Mouse (Mus musculus): ENCODE measurements around the gene Klk5. TPM values are rescaled to one million over a fixed set of nuclear protein-coding genes. Genes with fewer than 3 reads are reported as not detected.

The Klk5 gene
- polyA plus RNA-seq, 2 experiments = not detected

- Histone ChIP-seq H3K9me3 (ENCODE audit: control insufficient read depth, low read length) (no peaks in the 10 kb centered on the region), H3K27ac (no peak overlapping the region), H3K9ac (replicated peaks) (no peak overlapping the region), H3K36me3 (replicated peaks; ENCODE audit: control insufficient read depth, insufficient read depth, low read depth) (no peaks in the 10 kb centered on the region), H3K27me3 (ENCODE audit: control insufficient read depth, insufficient read depth, low read length) (no peaks in the 10 kb centered on the region), H3K4me2 (ENCODE audit: low read depth) (no peak overlapping the region), H3K4me3 (ENCODE audit: insufficient read depth in 1 of 2, low read depth in 2 of 2, low read length in 2 of 2) (no peak overlapping the region), H3K4me1 (replicated peaks; ENCODE audit: control insufficient read depth in 2 of 2, insufficient read depth in 2 of 2, low read length in 1 of 2) (no peaks in the 10 kb centered on the region)
- ATAC-seq (ENCODE audit: insufficient read depth) = no peak
- TF ChIP-seq CTCF (IDR thresholded peaks at IDR 0.05; ENCODE audit: low read depth) (no peak), EP300 (IDR thresholded peaks at IDR 0.05; ENCODE audit: low read depth) (no peak)
- 61% methylated on average over 5 of the region's 5 CpGs for WGBS (ENCODE audit: insufficient replicate concordance)
- DNase-seq (ENCODE audit: low read depth in 3 of 3, low spot score in 3 of 3) = no peak
Measured at GRCm38 (mm10) chr7:43826056-43826455, 15.7 kb upstream of the Klk5 start.

- TF ChIP-seq CTCF (IDR thresholded peaks at IDR 0.05; ENCODE audit: low read depth) = no peak
- no peak for TF ChIP-seq EP300 (IDR thresholded peaks at IDR 0.05; ENCODE audit: low read depth)
- Histone ChIP-seq H3K27me3 (ENCODE audit: control insufficient read depth, insufficient read depth, low read length) (no peaks in the 10 kb centered on the region), H3K4me3 (ENCODE audit: insufficient read depth in 1 of 2, low read depth in 2 of 2, low read length in 2 of 2) (no peak overlapping the region), H3K9me3 (ENCODE audit: control insufficient read depth, low read length) (no peaks in the 10 kb centered on the region), H3K4me1 (replicated peaks; ENCODE audit: control insufficient read depth in 2 of 2, insufficient read depth in 2 of 2, low read length in 1 of 2) (no peaks in the 10 kb centered on the region), H3K4me2 (ENCODE audit: low read depth) (no peak overlapping the region), H3K27ac (no peak overlapping the region), H3K9ac (replicated peaks) (no peak overlapping the region), H3K36me3 (replicated peaks; ENCODE audit: control insufficient read depth, insufficient read depth, low read depth) (no peaks in the 10 kb centered on the region)
- ATAC-seq (ENCODE audit: insufficient read depth) (no peak), DNase-seq (ENCODE audit: low read depth in 3 of 3, low spot score in 3 of 3) (no peak)
- WGBS (ENCODE audit: insufficient replicate concordance) = 59% methylated on average over 4 of the region's 4 CpGs
Measured at GRCm38 (mm10) chr7:43827706-43828105, 14.1 kb upstream of the Klk5 start.

GRCm38 (mm10) chr7:43829006-43829405 is 12.8 kb upstream of the Klk5 start:
- H3K4me2 ChIP-seq (ENCODE audit: low read depth) = no peak overlapping the region
- 69% methylated on average over 8 of the region's 8 CpGs for WGBS (ENCODE audit: insufficient replicate concordance)
- ATAC-seq (ENCODE audit: insufficient read depth) (no peak), DNase-seq (ENCODE audit: low read depth in 3 of 3, low spot score in 3 of 3) (no peak)
- H3K9me3 ChIP-seq (ENCODE audit: control insufficient read depth, low read length) = no peaks in the 10 kb centered on the region
- no peaks in the 10 kb centered on the region for H3K27me3 ChIP-seq (ENCODE audit: control insufficient read depth, insufficient read depth, low read length)
- TF ChIP-seq CTCF (IDR thresholded peaks at IDR 0.05; ENCODE audit: low read depth) (no peak), EP300 (IDR thresholded peaks at IDR 0.05; ENCODE audit: low read depth) (no peak)
- H3K4me1 ChIP-seq (replicated peaks; ENCODE audit: control insufficient read depth in 2 of 2, insufficient read depth in 2 of 2, low read length in 1 of 2) = no peaks in the 10 kb centered on the region
- H3K27ac ChIP-seq = no peak overlapping the region
- H3K4me3 ChIP-seq (ENCODE audit: insufficient read depth in 1 of 2, low read depth in 2 of 2, low read length in 2 of 2) = no peak overlapping the region
- H3K36me3 ChIP-seq (replicated peaks; ENCODE audit: control insufficient read depth, insufficient read depth, low read depth) = no peaks in the 10 kb centered on the region
- H3K9ac ChIP-seq (replicated peaks) = no peak overlapping the region

GRCm38 (mm10) chr7:43843801-43844200 is 2.0 kb downstream of the Klk5 start:
- H3K27me3 ChIP-seq (ENCODE audit: control insufficient read depth, insufficient read depth, low read length) = no peaks in the 10 kb centered on the region

GRCm38 (mm10) chr7:43851616-43852015 is 9.8 kb downstream of the Klk5 start:
- DNase-seq (ENCODE audit: low read depth in 3 of 3, low spot score in 3 of 3) (no peak), ATAC-seq (ENCODE audit: insufficient read depth) (no peak)
- H3K9me3 ChIP-seq (ENCODE audit: control insufficient read depth, low read length) = no peaks in the 10 kb centered on the region

More at GRCm38 (mm10) chr7:43843801-43844200, 2.0 kb downstream of the Klk5 start:
- no peak overlapping the region for H3K27ac ChIP-seq
- WGBS (ENCODE audit: insufficient replicate concordance) = 75% methylated on average over 4 of the region's 4 CpGs
- H3K9me3 ChIP-seq (ENCODE audit: control insufficient read depth, low read length) = no peaks in the 10 kb centered on the region
- no peak overlapping the region for H3K9ac ChIP-seq (replicated peaks)
- H3K4me3 ChIP-seq (ENCODE audit: insufficient read depth in 1 of 2, low read depth in 2 of 2, low read length in 2 of 2) = no peak overlapping the region
- H3K36me3 ChIP-seq (replicated peaks; ENCODE audit: control insufficient read depth, insufficient read depth, low read depth) = no peaks in the 10 kb centered on the region
- H3K4me1 ChIP-seq (replicated peaks; ENCODE audit: control insufficient read depth in 2 of 2, insufficient read depth in 2 of 2, low read length in 1 of 2) = no peaks in the 10 kb centered on the region
- no peak for ATAC-seq (ENCODE audit: insufficient read depth)
- no peak for DNase-seq (ENCODE audit: low read depth in 3 of 3, low spot score in 3 of 3)
- TF ChIP-seq EP300 (IDR thresholded peaks at IDR 0.05; ENCODE audit: low read depth) = no peak
- TF ChIP-seq CTCF (IDR thresholded peaks at IDR 0.05; ENCODE audit: low read depth) = no peak
- H3K4me2 ChIP-seq (ENCODE audit: low read depth) = no peak overlapping the region

More at GRCm38 (mm10) chr7:43851616-43852015, 9.8 kb downstream of the Klk5 start:
- no peaks in the 10 kb centered on the region for H3K4me1 ChIP-seq (replicated peaks; ENCODE audit: control insufficient read depth in 2 of 2, insufficient read depth in 2 of 2, low read length in 1 of 2)
- 65% methylated on average over 6 of the region's 6 CpGs for WGBS (ENCODE audit: insufficient replicate concordance)
- no peak overlapping the region for H3K27ac ChIP-seq
- H3K36me3 ChIP-seq (replicated peaks; ENCODE audit: control insufficient read depth, insufficient read depth, low read depth) = no peaks in the 10 kb centered on the region
- H3K4me2 ChIP-seq (ENCODE audit: low read depth) = no peak overlapping the region
- TF ChIP-seq EP300 (IDR thresholded peaks at IDR 0.05; ENCODE audit: low read depth) (no peak), CTCF (IDR thresholded peaks at IDR 0.05; ENCODE audit: low read depth) (no peak)
- H3K4me3 ChIP-seq (ENCODE audit: insufficient read depth in 1 of 2, low read depth in 2 of 2, low read length in 2 of 2) = no peak overlapping the region
- no peaks in the 10 kb centered on the region for H3K27me3 ChIP-seq (ENCODE audit: control insufficient read depth, insufficient read depth, low read length)
- no peak overlapping the region for H3K9ac ChIP-seq (replicated peaks)
